Mouse (Mus musculus): ENCODE measurements at regions not wholly inside any gene's neighbourhood (a gene's known extent, or its start where the extent isn't known, plus 50 kb on each side); places are given as distances from the start of the nearest gene placed in this dataset.

DNA sequence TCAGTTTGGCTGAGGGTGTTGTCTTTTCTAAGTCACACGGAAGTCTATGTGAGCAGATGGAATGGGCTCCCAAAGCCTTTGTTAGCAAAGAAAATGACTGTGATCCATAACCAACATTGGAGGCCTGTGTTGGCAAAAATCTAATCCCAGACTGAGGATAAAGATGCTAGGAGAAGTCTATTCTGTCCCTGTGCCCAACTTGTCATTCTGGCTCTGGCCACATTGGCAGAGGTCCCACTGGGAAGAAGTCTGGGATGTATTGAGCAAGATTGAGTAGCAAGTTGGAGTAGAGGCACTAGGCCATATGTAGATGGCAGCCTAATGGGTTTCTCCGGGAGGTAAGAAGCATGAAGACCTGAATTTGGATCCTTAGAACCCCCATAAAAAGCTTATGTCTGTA is 54.1 kb downstream of the Nog start:
- no peak for DNase-seq (ENCODE audit: low spot score)

DNA sequence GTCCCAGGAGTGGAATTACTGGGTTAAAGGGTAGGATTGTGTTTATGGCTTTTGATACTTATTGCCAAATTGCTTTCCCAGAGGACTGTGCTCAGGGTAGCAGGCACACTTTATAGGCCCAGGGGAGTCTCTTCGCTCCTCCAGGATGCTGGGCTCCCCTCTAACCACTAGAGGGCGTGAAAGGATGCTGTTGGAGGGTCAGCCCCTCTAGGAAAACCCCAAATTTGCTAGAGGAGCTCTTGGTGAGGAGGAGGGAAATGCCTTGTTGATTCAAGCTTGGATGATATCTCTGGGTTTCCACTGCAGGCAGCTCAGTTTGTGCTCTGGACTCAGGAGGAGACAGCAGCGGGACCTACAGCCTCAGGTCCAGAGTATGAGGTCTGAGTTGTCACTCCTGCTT is 58.8 kb downstream of the Nog start:
- DNase-seq (ENCODE audit: low spot score): no peak

DNA sequence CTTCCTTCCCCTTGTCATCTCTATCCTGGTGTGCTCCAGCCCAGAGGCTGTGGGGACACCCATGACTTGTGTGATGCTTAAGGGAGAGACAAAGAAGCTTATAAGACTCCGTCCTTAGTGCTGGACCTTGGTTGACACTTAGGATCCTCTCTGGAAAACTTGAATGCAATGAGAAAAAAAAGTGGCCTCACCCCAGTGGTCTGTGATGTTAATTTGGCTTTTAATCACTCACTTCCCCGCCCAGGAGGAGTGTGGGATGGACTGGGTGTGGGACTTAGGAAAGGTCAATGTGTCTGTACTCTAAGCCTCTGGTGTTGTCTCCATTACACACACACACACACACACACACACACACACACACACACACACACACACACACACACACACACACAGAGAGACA is 60.0 kb downstream of the Nog start:
- no peak for DNase-seq (ENCODE audit: low spot score)

DNA sequence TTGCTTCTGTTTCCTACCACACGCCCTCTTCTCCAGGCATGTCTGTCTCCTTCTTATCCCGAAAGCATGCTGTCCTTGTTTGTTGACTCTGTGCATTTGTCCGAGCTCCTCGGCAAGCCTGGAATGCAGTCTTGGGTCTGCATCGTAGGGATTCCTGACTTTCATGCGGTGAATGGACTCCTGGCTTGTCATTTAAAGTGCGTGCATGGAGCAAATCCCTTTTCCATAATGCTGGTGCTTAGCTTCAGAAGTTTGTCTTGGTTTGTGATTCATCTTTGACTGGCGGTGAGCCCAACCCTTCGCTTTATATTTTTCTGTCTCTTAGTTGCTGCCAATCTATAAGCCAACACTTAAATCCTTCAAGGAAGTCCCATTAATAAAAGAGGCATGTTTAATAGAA is 62.2 kb downstream of the Nog start:
- no peak for DNase-seq (ENCODE audit: low spot score)

DNA sequence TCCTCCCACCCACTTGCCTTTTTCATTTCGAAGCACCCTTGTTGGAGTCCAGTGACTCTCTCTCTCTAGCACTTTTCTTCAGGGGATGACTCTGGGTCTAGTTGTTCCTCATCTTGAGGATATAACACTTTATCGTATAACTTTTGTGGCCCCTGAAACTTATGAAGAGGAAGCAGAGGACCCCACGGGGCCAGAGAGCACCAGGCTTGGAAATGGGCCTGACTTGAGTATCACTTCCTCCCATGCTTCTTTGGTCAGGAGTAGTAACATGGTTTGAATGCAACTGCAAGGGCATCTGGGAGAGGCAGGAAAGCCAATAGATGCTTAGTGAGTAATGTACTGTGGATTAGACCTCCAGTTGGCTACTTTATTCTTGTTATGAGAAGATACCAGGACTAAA is 65.2 kb downstream of the Nog start:
- DNase-seq (ENCODE audit: low spot score): no peak

DNA sequence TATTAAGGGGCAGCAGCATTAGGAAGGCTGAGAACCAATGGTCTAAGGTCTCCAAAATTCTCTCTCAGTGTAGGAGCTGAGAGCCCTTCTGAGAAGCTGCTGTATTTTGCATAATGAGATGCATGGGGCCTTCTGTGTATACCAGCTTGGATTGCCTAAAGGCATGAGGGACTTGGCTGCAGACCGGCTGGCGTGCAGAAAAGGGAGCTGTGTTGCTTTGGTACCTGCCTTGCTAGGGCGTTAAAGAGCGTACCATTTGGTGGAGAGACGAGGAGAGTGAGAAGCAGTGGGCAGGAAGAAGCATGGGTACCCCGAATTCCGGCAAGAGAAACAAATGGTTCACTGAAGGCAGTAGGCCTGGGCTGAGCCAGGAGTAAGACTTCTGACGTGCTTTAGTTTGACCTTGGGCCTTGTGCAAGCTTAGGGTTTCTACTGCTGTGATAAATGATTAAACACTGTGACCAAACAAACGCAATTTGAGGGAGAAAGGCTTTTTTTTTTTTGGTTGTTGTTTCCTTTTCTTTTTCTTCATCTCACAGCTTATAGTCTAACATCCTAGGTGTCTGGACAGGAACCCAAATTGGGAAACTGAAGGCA is 69.2 kb downstream of the Nog start:
- no peak for DNase-seq (ENCODE audit: low spot score)

DNA sequence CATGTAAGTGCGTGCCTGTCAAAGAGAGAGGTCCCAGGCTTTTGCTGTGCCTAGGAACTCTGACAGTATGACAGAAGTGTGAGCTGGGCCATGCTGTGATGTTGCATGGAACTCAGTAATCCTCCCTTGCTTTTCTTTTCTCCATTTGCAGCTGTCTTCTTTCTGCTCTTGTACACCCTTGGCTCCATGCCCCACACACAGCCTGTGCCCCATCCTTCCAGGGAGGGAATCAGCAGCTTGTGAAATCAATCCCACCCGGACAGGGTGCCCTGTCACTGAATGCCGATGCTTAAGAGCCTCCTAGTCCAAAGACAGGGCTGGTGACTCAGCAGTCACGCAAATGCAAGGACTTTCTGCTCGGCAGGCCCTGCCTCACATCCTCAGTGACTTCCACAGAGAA is 72.4 kb downstream of the Nog start:
- DNase-seq (ENCODE audit: low spot score): no peak

DNA sequence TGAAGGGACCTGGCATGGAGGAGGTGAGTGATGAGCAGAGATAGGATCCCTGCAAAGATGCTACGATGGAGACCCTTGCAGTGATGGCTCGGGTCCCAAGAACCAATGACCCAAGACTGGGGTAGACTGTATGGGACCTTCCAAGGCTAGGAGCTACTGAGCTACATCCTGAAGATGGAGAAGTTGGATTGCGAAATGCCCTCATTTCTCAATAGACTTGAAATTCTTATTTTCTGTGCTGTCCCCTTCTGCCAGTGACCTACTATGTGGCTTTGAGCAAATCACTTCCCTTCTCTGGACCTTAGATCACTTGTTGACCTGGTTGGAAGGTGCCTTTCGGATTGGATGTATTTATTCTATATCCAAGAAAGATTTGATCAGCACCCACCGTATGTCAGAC is 88.9 kb downstream of the Nog start:
- no peak for DNase-seq (ENCODE audit: low spot score)

DNA sequence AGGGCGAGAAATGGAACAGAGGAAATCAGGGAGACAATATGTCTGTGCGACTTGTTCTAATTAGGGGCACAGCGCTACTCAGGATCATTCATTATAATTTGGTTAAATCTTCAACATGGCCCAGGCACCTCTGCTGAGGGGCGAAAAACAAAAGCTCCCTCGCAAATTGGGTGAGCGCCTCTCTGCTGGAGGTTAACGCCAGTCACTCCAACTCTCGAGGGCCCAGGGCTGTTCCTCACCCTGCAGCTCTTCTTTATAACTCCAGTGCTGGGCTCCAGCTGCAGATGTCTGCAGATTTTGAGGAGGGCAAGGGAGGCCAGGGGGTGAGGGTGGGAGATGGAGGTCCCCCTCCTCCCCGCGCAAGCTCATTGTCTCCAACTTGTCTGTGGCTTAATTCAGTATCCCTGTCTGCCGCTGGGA is 92.6 kb downstream of the Nog start:
- no peak for DNase-seq (ENCODE audit: low spot score)

DNA sequence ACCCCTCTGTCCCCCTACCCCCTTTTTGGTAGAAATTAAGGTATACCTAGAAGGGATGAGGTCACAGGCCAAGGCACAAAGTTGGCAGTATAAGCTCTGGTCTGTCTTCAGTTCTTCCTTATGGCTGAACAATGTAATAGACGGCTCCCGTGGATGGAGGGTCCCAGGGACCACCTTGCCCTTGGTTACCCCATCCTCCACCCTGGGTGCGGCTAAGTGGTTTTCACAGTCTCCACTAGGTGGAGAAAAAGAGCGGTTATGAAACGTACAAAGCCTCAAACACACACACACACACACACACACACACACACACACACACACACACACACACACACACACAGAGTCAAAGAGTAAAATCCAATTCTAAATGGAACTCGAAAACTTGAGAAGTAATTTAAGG is 93.1 kb downstream of the Nog start:
- DNase-seq (ENCODE audit: low spot score): no peak

DNA sequence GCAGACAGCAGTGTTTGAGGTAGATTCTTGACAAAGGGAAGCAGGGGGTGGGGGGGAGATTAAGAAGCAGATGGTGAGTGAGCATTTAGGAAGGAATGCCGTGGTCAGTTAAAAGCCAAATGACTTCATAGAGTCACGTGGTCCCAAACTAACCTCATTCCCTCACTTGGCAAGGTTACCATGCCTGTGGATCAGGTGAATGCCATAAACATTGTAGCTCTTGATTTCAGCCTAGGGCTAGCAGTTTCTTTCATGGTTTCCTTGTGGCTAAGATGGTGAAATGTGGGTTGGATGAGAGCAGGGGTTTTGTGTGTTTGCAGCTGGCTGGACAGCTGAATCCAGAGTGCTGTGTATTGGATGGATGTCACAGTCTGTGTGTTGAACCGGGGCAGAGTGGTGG is 95.3 kb downstream of the Nog start:
- no peak for DNase-seq (ENCODE audit: low spot score)

DNA sequence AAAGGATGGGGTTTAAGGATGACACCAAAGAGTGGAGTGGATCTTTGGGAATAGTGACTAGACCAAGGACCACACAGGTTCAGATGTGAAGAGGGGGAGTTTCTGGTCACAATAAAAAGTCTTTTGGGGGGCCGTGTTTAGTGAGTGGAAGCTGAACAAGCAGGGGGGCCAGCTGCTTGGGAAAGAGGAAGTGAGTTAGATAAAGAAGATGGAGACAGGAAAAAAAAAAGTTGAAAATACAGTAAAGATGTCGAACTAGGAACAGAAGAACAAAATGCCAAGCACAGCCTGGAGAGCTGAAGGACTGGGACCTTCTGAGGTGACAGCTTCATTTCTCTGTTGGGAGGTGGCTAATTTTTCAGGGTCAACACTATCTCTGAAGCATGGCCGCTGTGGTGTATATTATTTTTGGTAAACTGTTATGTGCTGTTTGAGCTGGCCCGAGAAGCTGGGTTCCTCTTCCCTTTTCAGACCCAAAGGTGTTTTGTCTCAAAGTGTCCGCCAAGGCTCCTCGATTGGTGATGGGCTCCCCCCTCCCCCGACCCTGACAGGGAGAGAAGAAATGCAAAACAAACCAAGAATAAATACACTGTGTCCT is 97.1 kb downstream of the Nog start:
- DNase-seq (ENCODE audit: low spot score): no peak

DNA sequence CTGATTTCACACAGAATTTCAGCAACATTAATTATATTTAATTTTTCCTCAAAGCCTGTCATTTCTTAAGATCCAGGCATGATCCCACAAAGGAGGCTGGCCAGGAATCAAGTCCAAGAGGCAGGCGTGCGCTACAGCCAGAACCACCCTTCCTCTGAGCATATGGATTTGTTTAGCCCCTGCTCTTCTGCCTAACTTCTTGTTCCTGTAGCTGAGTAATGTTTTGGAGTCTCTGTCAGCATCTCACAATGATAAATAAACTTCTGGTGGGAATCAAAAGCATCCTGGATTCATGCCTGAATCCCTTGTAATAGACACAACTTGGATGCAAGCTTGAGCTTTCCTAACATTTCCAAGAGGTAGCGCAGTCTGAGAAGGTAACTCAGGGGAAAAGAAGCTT is 101.7 kb downstream of the Nog start:
- DNase-seq (ENCODE audit: low spot score): no peak

DNA sequence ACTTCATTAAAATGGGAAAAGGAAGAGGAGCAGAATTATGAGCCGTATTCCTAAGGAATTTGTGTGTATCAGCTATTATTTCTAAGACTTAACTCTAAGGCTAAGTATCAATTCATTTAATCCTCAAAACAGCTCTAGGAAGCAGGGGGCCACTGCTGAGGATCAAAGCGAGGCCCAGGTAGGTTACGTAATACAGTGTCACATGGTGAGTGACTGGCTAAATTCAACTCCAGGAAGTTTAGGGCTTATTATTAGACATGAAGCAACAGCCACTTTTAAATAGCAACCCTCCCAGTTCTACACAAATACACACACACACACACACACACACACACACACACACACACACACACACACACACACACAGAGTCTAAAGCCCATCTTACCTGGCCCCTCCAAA is 109.3 kb downstream of the Nog start:
- no peak for DNase-seq (ENCODE audit: low spot score)

DNA sequence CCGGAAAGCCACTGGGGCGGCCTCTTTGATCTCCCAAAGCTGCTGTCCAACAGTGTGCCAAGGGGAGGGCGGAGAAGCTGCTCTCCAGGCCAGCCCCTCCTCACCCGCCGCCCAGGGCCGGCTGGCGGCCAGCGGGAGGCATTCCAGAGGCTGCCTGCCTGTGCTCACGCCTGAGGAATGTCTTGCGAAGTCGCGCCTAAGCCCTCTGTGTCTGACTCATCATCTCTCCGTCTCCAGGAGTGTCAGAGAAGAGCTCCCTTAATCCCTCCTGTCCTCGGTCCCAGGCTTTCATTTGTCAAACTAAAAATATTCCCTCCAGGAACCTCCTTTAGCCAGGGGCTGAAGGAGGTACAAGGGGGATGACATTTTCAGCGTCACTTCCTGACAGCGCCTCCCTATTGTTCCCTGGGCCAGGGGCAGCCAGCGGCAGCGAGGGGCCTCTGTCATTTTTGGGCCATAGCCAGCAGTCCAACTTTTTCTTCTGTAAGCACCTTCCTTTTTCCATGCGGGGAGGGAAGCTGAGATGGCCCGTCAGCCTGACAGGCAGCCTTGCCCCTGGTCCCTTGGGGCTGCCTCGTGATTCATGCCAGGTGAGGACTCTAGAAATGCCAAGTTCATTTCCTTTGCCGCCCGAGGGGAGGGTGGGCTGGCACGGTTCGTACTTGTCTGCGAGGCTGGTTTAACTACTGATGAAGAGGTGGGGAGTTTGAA is 113.4 kb downstream of the Gm525 start:
- no peak for DNase-seq (ENCODE audit: low spot score)

DNA sequence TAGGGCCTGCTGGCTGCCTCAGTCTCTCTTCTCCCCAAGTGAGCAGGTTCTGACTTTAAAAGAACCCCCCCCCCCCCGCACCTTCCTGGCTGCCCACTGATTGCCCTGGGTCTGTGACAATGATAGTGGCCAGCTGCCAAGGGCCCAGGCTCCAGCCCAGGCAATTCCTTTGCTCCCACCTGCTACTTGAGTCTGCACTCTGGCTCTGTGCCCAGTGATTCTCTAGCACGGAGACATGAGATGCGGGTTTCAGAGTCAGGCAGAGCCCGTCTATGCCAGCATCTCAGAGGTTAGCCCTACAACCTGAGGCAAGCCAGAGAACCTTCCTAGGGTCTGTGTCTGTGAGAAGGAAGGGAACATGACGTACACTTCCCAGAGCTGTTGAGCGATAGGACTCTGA is 112.2 kb downstream of the Gm525 start:
- DNase-seq (ENCODE audit: low spot score): no peak

DNA sequence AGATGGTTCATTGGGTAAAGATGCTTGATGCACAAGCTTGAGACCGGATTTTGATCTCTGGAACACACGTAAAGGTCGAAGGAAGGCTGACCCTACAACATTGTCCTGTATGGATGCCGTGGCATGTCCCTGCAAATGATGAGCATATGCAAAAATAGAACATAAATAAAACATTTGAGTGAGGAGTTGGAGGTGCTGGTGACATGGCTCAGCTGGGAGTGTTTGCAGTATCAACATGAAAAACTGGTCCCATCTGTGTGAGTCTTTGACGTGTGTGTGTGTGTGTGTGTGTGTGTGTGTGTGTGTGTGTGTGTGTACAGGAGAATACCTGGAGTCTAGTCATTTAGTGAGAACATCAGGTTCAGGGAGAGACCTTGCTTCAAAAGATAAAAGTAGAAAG is 107.8 kb downstream of the Gm525 start:
- DNase-seq (ENCODE audit: low spot score): no peak

DNA sequence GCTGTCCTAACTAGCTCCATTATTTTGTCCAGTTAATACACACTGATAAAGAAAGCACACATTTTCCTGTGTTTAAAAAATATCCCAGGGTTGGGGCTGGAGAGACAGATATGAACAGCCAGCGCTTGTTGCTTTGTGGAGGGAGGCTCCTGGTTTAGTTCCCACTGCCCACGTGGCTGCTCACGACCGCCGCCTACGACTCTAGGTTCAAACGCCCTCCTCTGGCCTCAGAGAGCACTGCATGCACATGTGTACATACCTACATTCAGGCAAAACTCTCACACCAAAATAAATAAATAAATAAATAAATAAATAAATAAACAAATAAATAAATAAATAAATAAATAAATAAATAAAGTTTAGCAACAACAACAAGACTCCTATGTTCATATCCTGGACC is 104.8 kb downstream of the Gm525 start:
- DNase-seq (ENCODE audit: low spot score): no peak

DNA sequence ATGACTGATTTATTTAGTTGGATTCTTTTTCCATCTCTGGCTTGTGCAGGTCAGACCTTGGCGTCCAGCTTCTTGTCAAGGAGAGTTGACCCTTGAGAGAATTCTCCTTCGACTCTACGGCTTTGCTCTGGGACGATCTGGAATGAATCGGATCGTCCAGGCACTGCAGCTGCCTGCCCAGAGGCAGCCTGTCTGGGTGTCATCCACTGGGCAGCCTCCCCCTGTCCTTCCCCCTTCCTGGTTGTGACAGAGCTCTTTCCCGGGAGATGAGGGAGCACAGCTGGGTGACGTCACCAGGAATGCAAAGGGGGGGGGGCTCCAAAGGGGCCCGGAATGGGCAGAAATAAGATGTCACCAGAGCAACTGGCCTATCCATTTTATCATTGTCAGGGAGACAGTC is 101.9 kb downstream of the Gm525 start:
- no peak for DNase-seq (ENCODE audit: low spot score)

DNA sequence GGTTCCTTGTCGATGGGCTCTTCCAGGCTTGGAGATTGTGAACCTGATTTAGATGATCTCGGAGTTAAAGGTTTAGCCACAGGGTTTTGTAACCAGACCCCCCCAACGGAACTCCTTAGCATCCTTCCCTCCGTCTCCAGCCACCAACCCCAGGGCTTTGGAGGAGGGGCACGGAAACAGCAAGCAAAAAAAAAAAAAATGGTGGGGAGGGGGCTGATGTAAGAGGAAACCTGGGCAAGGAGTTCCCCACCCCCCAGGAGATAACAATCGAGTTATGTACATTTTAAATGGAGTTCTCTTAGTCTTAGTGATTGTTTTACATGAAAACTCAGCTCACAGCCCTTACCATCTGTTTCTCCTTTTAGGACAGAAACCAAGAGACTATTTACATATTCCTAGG is 101.3 kb downstream of the Gm525 start:
- no peak for DNase-seq (ENCODE audit: low spot score)

DNA sequence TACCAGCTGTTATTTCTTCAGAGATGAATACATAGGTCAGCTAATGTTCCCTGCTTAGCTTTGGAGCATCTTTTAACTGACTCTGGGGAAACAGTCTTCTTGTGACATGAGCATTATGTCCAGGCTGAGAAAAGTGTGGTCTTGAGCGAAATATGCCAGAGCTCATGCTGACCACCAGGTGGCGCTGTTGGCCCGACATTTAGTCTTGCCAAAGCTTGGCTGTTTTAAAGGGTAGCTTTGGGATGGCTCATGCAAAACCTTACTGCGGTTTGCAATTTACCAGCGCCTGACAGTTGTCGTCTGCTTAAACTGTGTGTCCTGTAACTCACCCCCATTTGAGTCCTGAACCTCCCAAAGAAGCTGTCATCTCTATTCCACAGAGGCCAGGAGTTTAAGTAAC is 91.6 kb downstream of the Gm525 start:
- DNase-seq (ENCODE audit: low spot score): peak; percentile 21

DNA sequence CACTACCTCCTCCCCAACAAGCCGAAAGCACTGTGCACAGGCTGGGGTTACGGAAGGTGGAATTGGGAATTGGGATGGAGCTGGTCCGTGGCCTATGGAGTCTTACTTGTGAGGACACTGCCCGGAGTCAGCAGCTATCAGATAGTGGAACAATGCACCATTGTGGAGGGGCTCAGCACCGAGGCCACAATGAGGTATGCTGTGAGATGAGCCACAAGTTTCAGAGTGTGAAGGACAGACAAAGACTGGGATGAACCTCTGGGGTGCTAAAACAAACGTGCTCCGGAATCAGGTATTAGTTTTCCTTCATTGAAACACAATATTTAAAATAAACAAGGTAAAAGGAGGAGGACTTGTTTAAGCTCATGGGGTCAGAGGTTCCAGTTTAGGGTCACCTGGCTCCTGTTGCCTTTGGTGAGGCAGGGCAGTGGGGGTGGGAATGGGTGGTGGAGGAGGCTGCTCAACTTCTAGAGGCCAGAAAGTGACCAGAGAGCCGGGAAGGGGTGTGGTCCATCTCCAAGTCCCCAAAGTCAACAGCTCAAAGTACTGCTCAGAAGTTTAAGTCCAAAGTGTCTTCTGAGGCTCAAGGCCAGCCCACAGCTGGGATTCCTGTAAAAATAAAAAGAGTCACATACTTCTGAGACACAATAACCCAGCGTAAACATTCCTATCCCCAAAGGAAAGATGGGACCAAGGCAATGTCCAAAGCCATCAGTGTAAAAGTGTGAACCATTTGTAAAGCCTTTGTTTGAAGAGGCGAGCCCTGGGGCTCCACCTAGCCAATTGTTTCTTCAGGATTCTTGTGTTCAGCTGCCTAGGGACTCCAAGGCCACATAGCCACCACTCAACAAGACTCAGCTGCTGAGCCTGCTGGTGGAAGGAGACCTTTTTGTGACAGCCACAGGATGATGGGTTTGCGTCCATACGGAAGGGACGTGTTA is 80.1 kb downstream of the Gm525 start:
- no peak for DNase-seq (ENCODE audit: low spot score)

DNA sequence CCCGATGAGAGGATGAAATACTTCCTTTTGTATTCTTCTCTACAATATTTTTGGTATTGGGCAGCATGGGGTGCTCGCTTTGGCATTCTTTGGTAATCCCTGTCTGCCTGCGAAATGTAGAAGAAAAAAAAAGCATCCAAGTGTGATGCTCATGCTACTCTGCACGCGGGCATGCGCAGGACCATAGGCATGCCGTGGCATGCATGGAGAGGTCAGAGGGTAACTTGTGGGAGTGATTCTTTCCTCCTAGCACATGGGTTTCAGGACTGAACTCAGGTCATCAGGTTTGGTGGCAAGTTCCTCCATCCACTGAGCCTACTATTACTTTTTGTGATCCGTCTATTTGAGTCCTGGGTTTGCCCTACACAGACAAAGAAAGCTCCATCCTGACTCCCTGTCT is 74.3 kb downstream of the Gm525 start:
- no peak for DNase-seq (ENCODE audit: low spot score)
